9 mouse cellular contexts compared by ENCODE assay signal in genomic region chr17:25427441-25427840, GRCm38 (mm10). TPM values are rescaled to one million over a fixed set of nuclear protein-coding genes. Genes with fewer than 3 reads are reported as not detected.
DNase-seq lines count a peak whose midpoint lies in the region; ATAC-seq and TF ChIP-seq lines count a peak whose summit lies in the region.
"Had no signal": no experiment of that assay in that cellular context is flagged by ENCODE, and none has a peak within 500 bp of the region (broad histone marks: within the 10 kb centered on the region; RNA-seq: fewer than 3 reads in every experiment).

No protein-coding gene starts in this region.

- no peak overlapping the region for H3K4me2 ChIP-seq in liver, embryonic 16.5 days (ENCODE audit: low read depth, low read length)

- H3K9me3 ChIP-seq in embryonic facial prominence, embryonic 10.5 days, result no peaks in the 10 kb centered on the region
- H3K9me3 ChIP-seq in liver, embryonic 16.5 days (replicated peaks; ENCODE audit: control insufficient read depth, low read length), result no peaks in the 10 kb centered on the region

- peaks cover 49% of the 10 kb centered on the region for H3K27me3 ChIP-seq in embryonic facial prominence, embryonic 10.5 days (replicated peaks; ENCODE audit: low read depth, poor library complexity, severe bottlenecking)
- H3K27me3 ChIP-seq in liver, embryonic 16.5 days (ENCODE audit: control insufficient read depth, insufficient read depth, low read depth, low read length), result peaks cover 25% of the 10 kb centered on the region

- H3K9ac ChIP-seq in liver, embryonic 16.5 days (ENCODE audit: low read depth, low read length), result no peak overlapping the region

- H3K27ac ChIP-seq in layer of hippocampus, adult 2 months, result peak overlapping the region; percentile 43; the same call in 1 of the 2 replicates
- H3K27ac ChIP-seq in embryonic facial prominence, embryonic 10.5 days (replicated peaks), result 0 out of 2 replicates have a peak overlapping the region, but pooled peaks have one; percentile 26
- no peak overlapping the region for H3K27ac ChIP-seq in liver, embryonic 16.5 days (ENCODE audit: low read length)

- no peak for DNase-seq in layer of hippocampus, adult 2 months (ENCODE audit: low spot score in 2 of 2)
- no peak for DNase-seq in layer of hippocampus, adult 18-20 months (ENCODE audit: low spot score in 2 of 2)
- peak; percentile 83 for DNase-seq in adrenal gland, postnatal 10 days
- DNase-seq in embryonic facial prominence, embryonic 10.5 days (ENCODE audit: low spot score), result no peak
- peak; percentile 61 for DNase-seq in yolk sac, embryonic 10.5 days (ENCODE audit: low spot score)
- DNase-seq in left cerebral cortex, adult 11 months (ENCODE audit: low spot score), result no peak
- no peak for DNase-seq in frontal cortex, postnatal 10 days (ENCODE audit: low spot score in 2 of 2)

- H3K4me3 ChIP-seq in layer of hippocampus, adult 2 months, result no peak overlapping the region
- H3K4me3 ChIP-seq in embryonic facial prominence, embryonic 10.5 days, result peak overlapping the region; percentile 2; the same call in 1 of the 2 replicates
- H3K4me3 ChIP-seq in liver, embryonic 16.5 days (ENCODE audit: low read depth, low read length), result no peak overlapping the region
- H3K4me3 ChIP-seq: erythroblast, embryonic 14.5 days had no signal

- H3K4me1 ChIP-seq in embryonic facial prominence, embryonic 10.5 days, result peaks cover 69% of the 10 kb centered on the region
- no peaks in the 10 kb centered on the region; the same call in 1 of the 2 replicates for H3K4me1 ChIP-seq in liver, embryonic 16.5 days (ENCODE audit: control insufficient read depth, low read depth, low read length)

- no peaks in the 10 kb centered on the region for H3K36me3 ChIP-seq in embryonic facial prominence, embryonic 10.5 days (replicated peaks)
- H3K36me3 ChIP-seq in liver, embryonic 16.5 days (ENCODE audit: control insufficient read depth, insufficient read depth), result no peaks in the 10 kb centered on the region

- ATAC-seq in liver, embryonic 16.5 days (ENCODE audit: low read depth), result peak; percentile 47; the same call in 1 of the 2 replicates

- TF ChIP-seq CTCF in layer of hippocampus, adult 2 months (conservative IDR thresholded peaks at IDR 0.05), result no peak

- WGBS in embryonic facial prominence, embryonic 10.5 days, result 50% methylated on average over 10 of the region's 10 CpGs
- 43% methylated on average over 10 of the region's 10 CpGs for WGBS in liver, embryonic 16.5 days (ENCODE audit: insufficient replicate concordance)

RNA-seq across cellular contexts. Expression of gene Cacna1h, which starts 6.1 kb away (rescaled TPM):
- total RNA-seq in layer of hippocampus, adult 2 months (2021), result 100 to 1,000 TPM; 121 to 142 TPM
- 100 to 1,000 TPM; 101 to 115 TPM for total RNA-seq in layer of hippocampus, adult 18-20 months (2021)
- total RNA-seq in adrenal gland, postnatal 10 days (2021), result 10 to 100 TPM; 23.5 to 46.0 TPM
- 2.9 and 3.3 TPM in 2 replicates for polyA plus RNA-seq in embryonic facial prominence, embryonic 10.5 days (2016; fragmentation: Nextera tagmentation; extraction: Ambion mirVana)
- polyA plus RNA-seq in liver, embryonic 16.5 days (2015; fragmentation: Nextera tagmentation; extraction: Ambion mirVana), result 0.17 and 0.22 TPM in 2 replicates

RNA-seq across cellular contexts. Expression of gene Tekt4, which starts 27.0 kb away (rescaled TPM):
- 1 to 10 TPM; 1.8 to 2.0 TPM for total RNA-seq in layer of hippocampus, adult 2 months (2021)
- total RNA-seq in layer of hippocampus, adult 18-20 months (2021), result 1 to 10 TPM; 2.1 TPM
- total RNA-seq in adrenal gland, postnatal 10 days (2021), result not detected
- polyA plus RNA-seq in embryonic facial prominence, embryonic 10.5 days (2016; fragmentation: Nextera tagmentation; extraction: Ambion mirVana), result 0.33 TPM in 1 of 2 replicates, not detected in the other
- 0.05 and 0.07 TPM in 2 replicates for polyA plus RNA-seq in liver, embryonic 16.5 days (2015; fragmentation: Nextera tagmentation; extraction: Ambion mirVana)
- polyA plus RNA-seq: erythroblast, embryonic 14.5 days had no signal

RNA-seq across cellular contexts. Expression of gene Tpsg1, which starts 58.4 kb away (rescaled TPM):
- total RNA-seq in layer of hippocampus, adult 2 months (2021), result not detected
- total RNA-seq in layer of hippocampus, adult 18-20 months (2021), result not detected
- total RNA-seq in adrenal gland, postnatal 10 days (2021), result not detected
- not detected in 2 replicates for polyA plus RNA-seq in embryonic facial prominence, embryonic 10.5 days (2016; fragmentation: Nextera tagmentation; extraction: Ambion mirVana)
- 0.44 and 0.51 TPM in 2 replicates for polyA plus RNA-seq in liver, embryonic 16.5 days (2015; fragmentation: Nextera tagmentation; extraction: Ambion mirVana)
- polyA plus RNA-seq: erythroblast, embryonic 14.5 days had no signal

Comparison
In these comparisons a context has a peak if more than half of its experiments do, and no peak if none do; other contexts are left out.
1. DNase-seq: peak in adrenal gland, postnatal 10 days (single experiment) and yolk sac, embryonic 10.5 days (single experiment); none in layer of hippocampus, adult 2 months (0 of 2), layer of hippocampus, adult 18-20 months (0 of 2), embryonic facial prominence, embryonic 10.5 days (single experiment), left cerebral cortex, adult 11 months (single experiment) and frontal cortex, postnatal 10 days (0 of 2).